Mouse (Mus musculus): Measurements from ENCODE around the gene Itga3. TPM values are rescaled to one million over a fixed set of nuclear protein-coding genes. Genes with fewer than 3 reads are reported as not detected.

The Itga3 gene
- polyA plus RNA-seq, 1 experiment from 2014 or later, result 26.1 TPM

- WGBS, result 32% methylated on average over 4 of the region's 4 CpGs
- Histone ChIP-seq H3K36me3 (ENCODE audit: insufficient read depth, low read length) (peaks cover 52% of the 10 kb centered on the region), H3K4me3 (replicated peaks; ENCODE audit: low read depth, low read length) (no peak overlapping the region), H3K27me3 (ENCODE audit: insufficient read depth, low read length) (no peaks in the 10 kb centered on the region), H3K4me1 (replicated peaks; ENCODE audit: insufficient read depth, low read length) (peaks cover 11% of the 10 kb centered on the region; the same call in 1 of the 2 replicates), H3K9me3 (replicated peaks; ENCODE audit: low read length) (no peaks in the 10 kb centered on the region), H3K9ac (ENCODE audit: low read depth, low read length) (no peak overlapping the region), H3K27ac (peak overlapping the region; percentile 68), H3K4me2 (ENCODE audit: low read length) (no peak overlapping the region)
- no peak for TF ChIP-seq CTCF (IDR thresholded peaks at IDR 0.05; ENCODE audit: low read depth)
- no peak for DNase-seq (ENCODE audit: low spot score)
- ATAC-seq (replicated peaks; ENCODE audit: low FRiP score, low read depth), result peak; percentile 23; the same call in 1 of the 2 replicates
Measured at GRCm38 (mm10) chr11:95000548-95000947, 76.1 kb downstream of the Itga3 start.

DNA sequence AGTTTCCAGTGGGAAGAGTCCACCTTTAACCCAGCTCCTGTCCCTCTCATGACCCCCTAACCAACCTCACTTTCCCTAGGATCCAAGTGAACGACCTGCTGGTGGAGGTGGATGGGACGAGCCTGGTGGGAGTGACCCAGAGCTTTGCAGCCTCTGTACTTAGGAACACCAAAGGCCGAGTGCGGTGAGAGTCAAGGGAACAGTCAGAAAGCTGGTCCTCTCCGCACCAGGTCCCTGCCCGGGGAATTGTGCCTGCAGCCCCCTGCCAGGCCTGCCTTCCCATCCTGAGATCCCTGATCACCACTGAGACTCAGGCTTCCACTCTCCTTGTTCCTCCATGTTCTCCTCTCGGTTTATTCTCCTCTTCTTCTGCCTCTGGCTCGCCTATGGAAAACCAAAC is 76.5 kb downstream of the Itga3 start:
- Histone ChIP-seq H3K36me3 (ENCODE audit: insufficient read depth, low read length) (peaks cover 52% of the 10 kb centered on the region), H3K9ac (ENCODE audit: low read depth, low read length) (no peak overlapping the region), H3K4me2 (ENCODE audit: low read length) (no peak overlapping the region), H3K27ac (peak overlapping the region; percentile 55), H3K4me1 (replicated peaks; ENCODE audit: insufficient read depth, low read length) (peaks cover 13% of the 10 kb centered on the region), H3K27me3 (ENCODE audit: insufficient read depth, low read length) (no peaks in the 10 kb centered on the region), H3K9me3 (replicated peaks; ENCODE audit: low read length) (no peaks in the 10 kb centered on the region), H3K4me3 (replicated peaks; ENCODE audit: low read depth, low read length) (no peak overlapping the region)
- 56% methylated on average over 8 of the region's 8 CpGs for WGBS
- ATAC-seq (replicated peaks; ENCODE audit: low FRiP score, low read depth), result no peak
- DNase-seq (ENCODE audit: low spot score), result no peak
- TF ChIP-seq CTCF (IDR thresholded peaks at IDR 0.05; ENCODE audit: low read depth), result no peak

- no peaks in the 10 kb centered on the region for H3K9me3 ChIP-seq (replicated peaks; ENCODE audit: low read length)
- 77% methylated on average over 16 of the region's 16 CpGs for WGBS
- no peak for TF ChIP-seq CTCF (IDR thresholded peaks at IDR 0.05; ENCODE audit: low read depth)
- peaks cover 34% of the 10 kb centered on the region for H3K4me1 ChIP-seq (replicated peaks; ENCODE audit: insufficient read depth, low read length)
- H3K9ac ChIP-seq (ENCODE audit: low read depth, low read length), result no peak overlapping the region
- no peak overlapping the region for H3K4me2 ChIP-seq (ENCODE audit: low read length)
- DNase-seq (ENCODE audit: low spot score) (no peak), ATAC-seq (replicated peaks; ENCODE audit: low FRiP score, low read depth) (no peak)
- H3K4me3 ChIP-seq (replicated peaks; ENCODE audit: low read depth, low read length), result no peak overlapping the region
- peaks cover 47% of the 10 kb centered on the region for H3K36me3 ChIP-seq (ENCODE audit: insufficient read depth, low read length)
- H3K27ac ChIP-seq, result no peak overlapping the region
- no peaks in the 10 kb centered on the region for H3K27me3 ChIP-seq (ENCODE audit: insufficient read depth, low read length)
Measured at GRCm38 (mm10) chr11:94998041-94998531, 78.5 kb downstream of the Itga3 start.

DNA sequence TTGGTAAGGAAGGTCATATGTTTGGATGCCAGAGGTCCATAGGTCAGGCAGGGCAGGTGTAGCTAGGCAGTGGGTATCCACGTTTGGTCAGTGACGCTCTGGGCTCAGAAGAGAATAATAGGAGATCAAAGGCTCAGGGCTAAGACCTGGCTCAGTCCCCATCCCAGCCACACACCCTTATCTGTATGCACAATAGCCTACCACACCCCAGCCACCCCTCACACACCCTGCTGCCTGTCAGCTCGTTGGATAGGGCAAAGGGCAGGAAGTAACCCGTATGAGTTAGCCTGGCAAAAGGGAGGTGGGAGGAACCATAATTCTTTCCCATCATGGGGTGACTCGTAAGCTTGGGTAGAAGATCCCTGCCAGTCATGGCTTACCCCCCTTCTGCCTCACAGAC is 79.0 kb downstream of the Itga3 start:
- Histone ChIP-seq H3K4me2 (ENCODE audit: low read length) (no peak overlapping the region), H3K9me3 (replicated peaks; ENCODE audit: low read length) (no peaks in the 10 kb centered on the region), H3K4me3 (replicated peaks; ENCODE audit: low read depth, low read length) (no peak overlapping the region), H3K27me3 (ENCODE audit: insufficient read depth, low read length) (no peaks in the 10 kb centered on the region), H3K9ac (ENCODE audit: low read depth, low read length) (no peak overlapping the region), H3K27ac (no peak overlapping the region), H3K4me1 (replicated peaks; ENCODE audit: insufficient read depth, low read length) (peaks cover 38% of the 10 kb centered on the region), H3K36me3 (ENCODE audit: insufficient read depth, low read length) (peaks cover 42% of the 10 kb centered on the region; the same call in 1 of the 2 replicates)
- 51% methylated on average over 5 of the region's 5 CpGs for WGBS
- DNase-seq (ENCODE audit: low spot score), result no peak
- no peak for ATAC-seq (replicated peaks; ENCODE audit: low FRiP score, low read depth)
- TF ChIP-seq CTCF (IDR thresholded peaks at IDR 0.05; ENCODE audit: low read depth), result no peak

- Histone ChIP-seq H3K9me3 (replicated peaks; ENCODE audit: low read length) (no peaks in the 10 kb centered on the region), H3K27me3 (ENCODE audit: insufficient read depth, low read length) (no peaks in the 10 kb centered on the region), H3K4me1 (replicated peaks; ENCODE audit: insufficient read depth, low read length) (peaks cover 41% of the 10 kb centered on the region), H3K9ac (ENCODE audit: low read depth, low read length) (no peak overlapping the region), H3K4me3 (replicated peaks; ENCODE audit: low read depth, low read length) (no peak overlapping the region), H3K27ac (no peak overlapping the region), H3K4me2 (ENCODE audit: low read length) (no peak overlapping the region), H3K36me3 (ENCODE audit: insufficient read depth, low read length) (peaks cover 38% of the 10 kb centered on the region; the same call in 1 of the 2 replicates)
- no peak for TF ChIP-seq CTCF (IDR thresholded peaks at IDR 0.05; ENCODE audit: low read depth)
- ATAC-seq (replicated peaks; ENCODE audit: low FRiP score, low read depth), result no peak
- 91% methylated on average over 6 of the region's 6 CpGs for WGBS
- DNase-seq (ENCODE audit: low spot score), result no peak
Measured at GRCm38 (mm10) chr11:94996984-94997383, 79.6 kb downstream of the Itga3 start.

DNA sequence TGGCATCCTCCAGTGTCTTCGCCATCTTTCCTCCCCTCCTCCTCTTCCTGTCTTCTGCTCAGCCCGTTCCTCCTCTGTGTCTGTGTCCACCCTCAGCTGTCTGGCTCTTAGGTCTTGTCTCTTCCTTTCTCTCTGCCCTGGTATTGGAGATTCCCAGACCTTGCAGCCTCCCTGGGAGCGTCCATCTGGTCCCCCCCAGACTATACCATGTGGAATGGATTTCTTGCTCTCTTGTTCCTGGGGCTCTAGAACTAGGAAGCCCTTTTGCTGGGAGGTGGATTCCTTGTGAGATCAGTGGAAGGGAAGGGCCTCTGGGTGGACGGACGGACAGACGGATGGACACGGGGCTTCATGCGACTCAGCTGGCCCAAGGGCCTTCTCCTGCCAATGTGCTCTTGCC is 80.5 kb downstream of the Itga3 start:
- Histone ChIP-seq H3K36me3 (ENCODE audit: insufficient read depth, low read length) (peaks cover 33% of the 10 kb centered on the region; the same call in 1 of the 2 replicates), H3K4me2 (ENCODE audit: low read length) (no peak overlapping the region), H3K27me3 (ENCODE audit: insufficient read depth, low read length) (no peaks in the 10 kb centered on the region), H3K9ac (ENCODE audit: low read depth, low read length) (no peak overlapping the region), H3K4me3 (replicated peaks; ENCODE audit: low read depth, low read length) (no peak overlapping the region), H3K27ac (no peak overlapping the region), H3K9me3 (replicated peaks; ENCODE audit: low read length) (no peaks in the 10 kb centered on the region), H3K4me1 (replicated peaks; ENCODE audit: insufficient read depth, low read length) (peaks cover 41% of the 10 kb centered on the region)
- DNase-seq (ENCODE audit: low spot score), result no peak
- 76% methylated on average over 8 of the region's 8 CpGs for WGBS
- ATAC-seq (replicated peaks; ENCODE audit: low FRiP score, low read depth), result no peak
- TF ChIP-seq CTCF (IDR thresholded peaks at IDR 0.05; ENCODE audit: low read depth), result no peak
